Mouse (Mus musculus): Measurements from ENCODE around the gene Gbx2. TPM values are rescaled to one million over a fixed set of nuclear protein-coding genes. Genes with fewer than 3 reads are reported as not detected.

The Gbx2 gene
- polyA plus RNA-seq, 1 experiment from 2014 or later = 33.0 TPM

DNA sequence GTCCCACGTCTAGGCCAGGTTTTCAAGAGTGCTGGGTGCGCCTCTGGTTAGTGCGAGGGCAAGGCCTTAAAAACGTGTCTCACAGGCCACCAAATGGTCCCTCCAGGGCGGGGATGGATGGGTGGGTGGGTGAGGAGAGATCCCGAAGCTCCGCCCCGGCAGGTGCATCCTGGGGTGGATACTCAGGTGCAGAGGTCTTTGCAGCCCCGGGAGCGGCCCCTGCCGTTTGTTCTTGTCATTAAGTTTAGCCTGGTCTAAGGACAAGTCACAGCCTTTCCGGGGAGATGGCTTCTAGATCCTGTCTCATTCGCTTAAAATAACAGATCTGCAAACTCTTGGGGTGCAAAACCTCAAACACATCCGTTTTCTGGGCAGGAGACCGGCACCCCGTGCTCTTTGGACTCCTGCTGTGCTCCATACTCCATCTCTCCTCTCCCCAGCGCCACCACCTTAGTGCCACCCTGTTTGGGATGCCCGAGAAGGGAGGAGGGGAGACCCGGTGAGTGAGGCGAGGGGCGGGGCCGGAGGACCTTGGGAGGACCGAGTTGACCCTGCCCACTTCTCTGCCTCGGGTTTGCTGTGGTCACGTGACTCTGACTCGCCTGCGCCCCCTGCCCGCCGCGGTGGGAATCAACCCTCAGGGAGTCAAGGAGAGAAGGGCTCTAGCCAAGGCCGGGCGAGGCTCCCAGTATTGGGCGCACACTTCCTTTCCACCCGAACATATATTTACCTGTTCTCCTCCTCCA lies 9.2 kb upstream of the Gbx2 start:
- 5% methylated on average over 32 of the region's 34 CpGs for WGBS
- H3K4me3 ChIP-seq (ENCODE audit: low read length) = no peak overlapping the region
- H3K27me3 ChIP-seq (replicated peaks; ENCODE audit: control insufficient read depth, insufficient read depth, low read length) = peaks cover 52% of the 10 kb centered on the region
- peak overlapping the region; percentile 30 for H3K4me2 ChIP-seq (ENCODE audit: low read length)
- no peaks in the 10 kb centered on the region for H3K9me3 ChIP-seq (ENCODE audit: control insufficient read depth, low read length)
- H3K4me1 ChIP-seq (ENCODE audit: control insufficient read depth, insufficient read depth, low read depth, low read length) = peaks cover 7% of the 10 kb centered on the region
- no peak; the same call in 1 of the 2 replicates for ATAC-seq
- no peaks in the 10 kb centered on the region for H3K36me3 ChIP-seq (ENCODE audit: control insufficient read depth, insufficient read depth, low read length)
- H3K27ac ChIP-seq (ENCODE audit: low read depth, low read length) = no peak overlapping the region
- no peak overlapping the region for H3K9ac ChIP-seq (ENCODE audit: low read depth, low read length)

DNA sequence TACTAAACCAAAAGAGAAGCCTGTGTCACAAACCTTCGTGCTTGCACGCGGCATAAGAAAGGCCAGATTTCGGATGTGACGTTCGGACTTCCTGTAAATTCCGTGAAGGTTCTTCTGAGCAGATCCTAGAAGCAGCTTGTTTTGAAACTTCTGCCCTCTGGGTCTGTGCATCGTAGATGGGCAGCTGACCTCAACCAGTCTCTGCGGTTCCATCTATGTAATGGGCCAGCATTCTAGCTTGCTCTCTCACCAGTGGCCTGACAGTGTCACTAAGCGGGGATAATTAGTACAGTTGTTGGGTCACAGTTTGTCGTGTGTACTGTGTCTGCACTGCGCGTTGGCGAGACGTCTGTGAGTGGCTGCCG lies 8.6 kb upstream of the Gbx2 start:
- H3K4me1 ChIP-seq (ENCODE audit: control insufficient read depth, insufficient read depth, low read depth, low read length) = peaks cover 7% of the 10 kb centered on the region
- no peak overlapping the region for H3K27ac ChIP-seq (ENCODE audit: low read depth, low read length)
- H3K4me2 ChIP-seq (ENCODE audit: low read length) = no peak overlapping the region
- no peak for ATAC-seq
- no peaks in the 10 kb centered on the region for H3K9me3 ChIP-seq (ENCODE audit: control insufficient read depth, low read length)
- H3K4me3 ChIP-seq (ENCODE audit: low read length) = no peak overlapping the region
- 32% methylated on average over 16 of the region's 16 CpGs for WGBS
- no peaks in the 10 kb centered on the region for H3K36me3 ChIP-seq (ENCODE audit: control insufficient read depth, insufficient read depth, low read length)
- H3K9ac ChIP-seq (ENCODE audit: low read depth, low read length) = no peak overlapping the region
- peaks cover 50% of the 10 kb centered on the region for H3K27me3 ChIP-seq (replicated peaks; ENCODE audit: control insufficient read depth, insufficient read depth, low read length)

- peaks cover 48% of the 10 kb centered on the region for H3K27me3 ChIP-seq (replicated peaks; ENCODE audit: control insufficient read depth, insufficient read depth, low read length)
- 34% methylated on average over 16 of the region's 16 CpGs for WGBS
- H3K9me3 ChIP-seq (ENCODE audit: control insufficient read depth, low read length) = no peaks in the 10 kb centered on the region
- H3K27ac ChIP-seq (ENCODE audit: low read depth, low read length) = no peak overlapping the region
- no peak for ATAC-seq
- H3K9ac ChIP-seq (ENCODE audit: low read depth, low read length) = no peak overlapping the region
- no peak overlapping the region for H3K4me3 ChIP-seq (ENCODE audit: low read length)
- H3K36me3 ChIP-seq (ENCODE audit: control insufficient read depth, insufficient read depth, low read length) = no peaks in the 10 kb centered on the region
- peaks cover 7% of the 10 kb centered on the region for H3K4me1 ChIP-seq (ENCODE audit: control insufficient read depth, insufficient read depth, low read depth, low read length)
- H3K4me2 ChIP-seq (ENCODE audit: low read length) = no peak overlapping the region
Observed at GRCm38 (mm10) chr1:89938884-89939595, 8.1 kb upstream of the Gbx2 start.

DNA sequence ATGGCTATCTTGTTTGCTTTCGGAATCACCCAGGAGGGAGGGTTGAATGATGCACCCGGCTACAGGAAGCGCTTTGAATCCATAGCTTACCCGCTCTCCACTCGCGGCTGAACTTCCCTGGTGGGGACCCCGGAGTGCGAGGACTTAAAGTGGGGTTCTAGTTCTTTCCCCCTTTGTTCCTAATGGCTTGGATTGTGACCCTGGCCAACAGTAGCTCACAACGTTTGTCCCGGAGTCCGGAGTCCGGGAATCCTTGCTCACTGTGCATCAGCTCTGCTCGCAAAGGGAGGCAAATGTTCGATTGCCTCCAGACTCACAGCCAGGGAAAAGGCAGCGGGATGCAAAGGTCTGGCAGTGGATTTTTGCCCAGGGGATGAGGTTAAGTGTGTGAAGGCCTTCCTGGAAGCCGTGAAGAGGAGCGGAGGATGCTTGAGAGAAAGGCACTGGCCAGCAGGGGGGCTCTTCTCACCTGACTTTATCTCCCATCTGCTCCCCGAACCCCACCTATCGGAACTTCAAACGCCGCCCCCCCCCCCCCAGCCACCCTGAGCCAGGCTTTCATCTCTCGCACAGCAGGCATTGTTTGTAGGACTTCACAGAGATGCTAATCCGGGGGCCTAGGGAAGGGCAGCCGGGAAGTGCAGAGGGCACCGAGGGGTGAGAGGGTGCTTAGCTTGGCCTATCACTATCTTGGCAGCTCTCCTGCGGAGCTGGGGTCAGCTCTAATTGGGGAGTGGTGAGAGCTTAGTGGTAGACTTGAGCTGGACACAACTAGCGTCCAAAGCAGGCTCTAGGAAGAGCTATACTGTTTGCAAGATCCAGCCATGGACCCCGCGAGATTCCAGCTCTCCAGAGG lies 4.7 kb upstream of the Gbx2 start:
- no peak overlapping the region for H3K27ac ChIP-seq (ENCODE audit: low read depth, low read length)
- 4% methylated on average over 29 of the region's 29 CpGs for WGBS

GRCm38 (mm10) chr1:89934316-89935260 lies 3.6 kb upstream of the Gbx2 start:
- H3K36me3 ChIP-seq (ENCODE audit: control insufficient read depth, insufficient read depth, low read length) = no peaks in the 10 kb centered on the region
- no peak overlapping the region; the same call in none of the 2 replicates for H3K4me2 ChIP-seq (ENCODE audit: low read length)
- WGBS = 9% methylated on average over 19 of the region's 19 CpGs
- H3K4me1 ChIP-seq (ENCODE audit: control insufficient read depth, insufficient read depth, low read depth, low read length) = peaks cover 17% of the 10 kb centered on the region
- H3K4me3 ChIP-seq (ENCODE audit: low read length) = no peak overlapping the region
- H3K9ac ChIP-seq (ENCODE audit: low read depth, low read length) = no peak overlapping the region
- ATAC-seq = peak; percentile 21; the same call in 1 of the 2 replicates
- peaks cover 38% of the 10 kb centered on the region for H3K27me3 ChIP-seq (replicated peaks; ENCODE audit: control insufficient read depth, insufficient read depth, low read length)
- H3K9me3 ChIP-seq (ENCODE audit: control insufficient read depth, low read length) = no peaks in the 10 kb centered on the region
- no peak overlapping the region for H3K27ac ChIP-seq (ENCODE audit: low read depth, low read length)

More for the DNA sequence above, 4.7 kb upstream of the Gbx2 start:
- H3K36me3 ChIP-seq (ENCODE audit: control insufficient read depth, insufficient read depth, low read length) = no peaks in the 10 kb centered on the region
- H3K9me3 ChIP-seq (ENCODE audit: control insufficient read depth, low read length) = no peaks in the 10 kb centered on the region
- ATAC-seq = no peak
- H3K4me1 ChIP-seq (ENCODE audit: control insufficient read depth, insufficient read depth, low read depth, low read length) = peaks cover 8% of the 10 kb centered on the region
- H3K27me3 ChIP-seq (replicated peaks; ENCODE audit: control insufficient read depth, insufficient read depth, low read length) = peaks cover 46% of the 10 kb centered on the region
- no peak overlapping the region for H3K4me3 ChIP-seq (ENCODE audit: low read length)
- H3K4me2 ChIP-seq (ENCODE audit: low read length) = no peak overlapping the region
- no peak overlapping the region for H3K9ac ChIP-seq (ENCODE audit: low read depth, low read length)

GRCm38 (mm10) chr1:89933786-89934185 lies 2.8 kb upstream of the Gbx2 start:
- Histone ChIP-seq H3K9ac (ENCODE audit: low read depth, low read length) (no peak overlapping the region), H3K27me3 (replicated peaks; ENCODE audit: control insufficient read depth, insufficient read depth, low read length) (peaks cover 33% of the 10 kb centered on the region), H3K4me1 (ENCODE audit: control insufficient read depth, insufficient read depth, low read depth, low read length) (peaks cover 17% of the 10 kb centered on the region), H3K4me2 (ENCODE audit: low read length) (peak overlapping the region; percentile 8), H3K4me3 (ENCODE audit: low read length) (0 out of 2 replicates have a peak overlapping the region, but pooled peaks have one; percentile 1), H3K36me3 (ENCODE audit: control insufficient read depth, insufficient read depth, low read length) (no peaks in the 10 kb centered on the region), H3K27ac (ENCODE audit: low read depth, low read length) (peak overlapping the region; percentile 5; the same call in 1 of the 2 replicates), H3K9me3 (ENCODE audit: control insufficient read depth, low read length) (no peaks in the 10 kb centered on the region)
- ATAC-seq = no peak
- 1% methylated on average over 21 of the region's 21 CpGs for whole genome bisulfite sequencing

GRCm38 (mm10) chr1:89933028-89933427 lies 2.0 kb upstream of the Gbx2 start:
- peak overlapping the region; percentile 14; the same call in 1 of the 2 replicates for H3K4me3 ChIP-seq (ENCODE audit: low read length)
- H3K27ac ChIP-seq (ENCODE audit: low read depth, low read length) = no peak overlapping the region
- no peak for ATAC-seq
- H3K4me1 ChIP-seq (ENCODE audit: control insufficient read depth, insufficient read depth, low read depth, low read length) = peaks cover 17% of the 10 kb centered on the region
- no peaks in the 10 kb centered on the region for H3K9me3 ChIP-seq (ENCODE audit: control insufficient read depth, low read length)
- peak overlapping the region; percentile 60 for H3K4me2 ChIP-seq (ENCODE audit: low read length)
- H3K9ac ChIP-seq (ENCODE audit: low read depth, low read length) = no peak overlapping the region
- 5% methylated on average over 6 of the region's 6 CpGs for WGBS
- no peaks in the 10 kb centered on the region for H3K36me3 ChIP-seq (ENCODE audit: control insufficient read depth, insufficient read depth, low read length)
- peaks cover 32% of the 10 kb centered on the region for H3K27me3 ChIP-seq (replicated peaks; ENCODE audit: control insufficient read depth, insufficient read depth, low read length)

DNA sequence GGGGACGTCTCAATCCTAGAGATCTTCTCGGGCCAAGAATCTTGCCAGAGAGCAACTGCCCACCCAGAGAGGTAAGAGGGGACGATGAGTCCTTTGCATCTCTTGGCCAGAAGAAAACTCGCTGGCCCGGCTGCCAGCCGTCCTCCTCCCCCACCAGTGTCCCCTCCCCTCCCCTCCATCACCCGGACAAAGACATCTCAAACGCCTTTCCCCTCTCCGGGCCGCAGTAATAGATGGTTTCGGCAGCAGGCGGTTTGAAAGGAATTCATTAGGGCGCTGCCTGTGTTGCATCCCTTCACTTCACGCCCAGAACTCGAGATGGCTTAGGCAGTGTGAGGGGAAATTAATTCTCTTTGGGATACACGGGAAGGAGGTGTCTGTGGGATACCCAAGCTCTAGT lies 1.6 kb upstream of the Gbx2 start:
- Histone ChIP-seq H3K4me2 (ENCODE audit: low read length) (peak overlapping the region; percentile 60), H3K27me3 (replicated peaks; ENCODE audit: control insufficient read depth, insufficient read depth, low read length) (peaks cover 28% of the 10 kb centered on the region), H3K27ac (ENCODE audit: low read depth, low read length) (0 out of 2 replicates have a peak overlapping the region, but pooled peaks have one; percentile 32), H3K36me3 (ENCODE audit: control insufficient read depth, insufficient read depth, low read length) (no peaks in the 10 kb centered on the region), H3K9ac (ENCODE audit: low read depth, low read length) (no peak overlapping the region), H3K4me1 (ENCODE audit: control insufficient read depth, insufficient read depth, low read depth, low read length) (peaks cover 17% of the 10 kb centered on the region), H3K9me3 (ENCODE audit: control insufficient read depth, low read length) (no peaks in the 10 kb centered on the region), H3K4me3 (ENCODE audit: low read length) (peak overlapping the region; percentile 14; the same call in 1 of the 2 replicates)
- no peak for ATAC-seq
- 1% methylated on average over 16 of the region's 16 CpGs for WGBS
